Mouse (Mus musculus): ENCODE results near the gene Snx10. TPM values are rescaled to one million over a fixed set of nuclear protein-coding genes. Genes with fewer than 3 reads are reported as not detected.

The Snx10 gene
- polyA plus RNA-seq, 1 experiment: 4.3 TPM

DNA sequence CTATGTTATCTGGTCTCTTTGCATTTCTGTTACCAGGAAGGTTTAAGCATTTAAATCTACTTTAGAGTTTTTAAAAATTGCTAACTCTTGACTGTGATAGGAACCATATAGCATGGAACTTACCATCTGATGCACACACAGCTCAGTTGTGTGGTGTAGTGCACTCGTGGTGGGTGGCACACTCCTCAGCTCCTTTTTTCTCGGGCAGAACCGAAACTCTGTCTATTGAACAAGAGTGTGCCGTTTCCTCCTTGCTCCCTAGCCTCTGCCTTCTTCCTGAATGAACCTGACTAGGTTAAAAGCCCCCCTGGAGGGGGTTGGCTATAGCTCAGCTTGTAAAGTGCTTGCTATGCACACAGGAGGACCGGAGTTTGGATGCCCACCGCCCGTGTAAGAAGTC lies 32.9 kb downstream of the Snx10 start:
- TF ChIP-seq POLR2A (IDR thresholded peaks at IDR 0.05; ENCODE audit: control insufficient read depth, extremely low read depth, insufficient read depth, low read length, poor library complexity) (no peak), CTCF (IDR thresholded peaks at IDR 0.05; ENCODE audit: borderline replicate concordance, control insufficient read depth, extremely low read depth, insufficient read depth, low read length, poor library complexity) (no peak)
- Histone ChIP-seq H3K4me1 (replicated peaks; ENCODE audit: control insufficient read depth, insufficient read depth, low read length) (no peaks in the 10 kb centered on the region), H3K27me3 (ENCODE audit: control insufficient read depth, insufficient read depth, low read length) (no peaks in the 10 kb centered on the region), H3K4me3 (ENCODE audit: control insufficient read depth, insufficient read depth, low read length) (no peak overlapping the region), H3K36me3 (ENCODE audit: control insufficient read depth, insufficient read depth, low read length) (no peaks in the 10 kb centered on the region), H3K27ac (ENCODE audit: control insufficient read depth, insufficient read depth, low read length) (no peak overlapping the region)
- 84% methylated on average over 7 of the region's 7 CpGs for WGBS
- no peak for DNase-seq

DNA sequence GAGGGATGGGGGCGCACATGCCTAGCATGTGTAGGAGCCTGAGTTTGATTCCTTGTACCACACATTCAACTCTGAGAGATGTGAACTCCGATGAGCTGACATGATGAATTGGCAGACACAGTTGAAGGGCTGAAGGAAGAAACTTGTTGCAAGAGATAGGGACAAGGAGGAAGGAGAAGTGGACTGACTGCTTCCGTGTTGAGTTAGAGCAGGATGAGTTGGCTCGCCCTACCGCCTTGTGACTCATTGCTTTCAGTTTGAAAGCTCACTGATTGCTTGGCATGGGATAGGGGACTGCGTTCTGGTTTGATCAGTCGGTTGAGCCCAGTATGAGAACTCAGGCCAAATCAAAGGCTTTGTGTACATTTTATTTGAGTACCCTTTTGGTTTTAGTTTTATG lies 34.6 kb downstream of the Snx10 start:
- Histone ChIP-seq H3K36me3 (ENCODE audit: control insufficient read depth, insufficient read depth, low read length) (no peaks in the 10 kb centered on the region), H3K27ac (ENCODE audit: control insufficient read depth, insufficient read depth, low read length) (no peak overlapping the region), H3K27me3 (ENCODE audit: control insufficient read depth, insufficient read depth, low read length) (no peaks in the 10 kb centered on the region), H3K4me3 (ENCODE audit: control insufficient read depth, insufficient read depth, low read length) (no peak overlapping the region), H3K4me1 (replicated peaks; ENCODE audit: control insufficient read depth, insufficient read depth, low read length) (no peaks in the 10 kb centered on the region)
- no peak for DNase-seq
- WGBS: 60% methylated on average over 7 of the region's 7 CpGs
- no peak for TF ChIP-seq POLR2A (IDR thresholded peaks at IDR 0.05; ENCODE audit: control insufficient read depth, extremely low read depth, insufficient read depth, low read length, poor library complexity)
- no peak for TF ChIP-seq CTCF (IDR thresholded peaks at IDR 0.05; ENCODE audit: borderline replicate concordance, control insufficient read depth, extremely low read depth, insufficient read depth, low read length, poor library complexity)

DNA sequence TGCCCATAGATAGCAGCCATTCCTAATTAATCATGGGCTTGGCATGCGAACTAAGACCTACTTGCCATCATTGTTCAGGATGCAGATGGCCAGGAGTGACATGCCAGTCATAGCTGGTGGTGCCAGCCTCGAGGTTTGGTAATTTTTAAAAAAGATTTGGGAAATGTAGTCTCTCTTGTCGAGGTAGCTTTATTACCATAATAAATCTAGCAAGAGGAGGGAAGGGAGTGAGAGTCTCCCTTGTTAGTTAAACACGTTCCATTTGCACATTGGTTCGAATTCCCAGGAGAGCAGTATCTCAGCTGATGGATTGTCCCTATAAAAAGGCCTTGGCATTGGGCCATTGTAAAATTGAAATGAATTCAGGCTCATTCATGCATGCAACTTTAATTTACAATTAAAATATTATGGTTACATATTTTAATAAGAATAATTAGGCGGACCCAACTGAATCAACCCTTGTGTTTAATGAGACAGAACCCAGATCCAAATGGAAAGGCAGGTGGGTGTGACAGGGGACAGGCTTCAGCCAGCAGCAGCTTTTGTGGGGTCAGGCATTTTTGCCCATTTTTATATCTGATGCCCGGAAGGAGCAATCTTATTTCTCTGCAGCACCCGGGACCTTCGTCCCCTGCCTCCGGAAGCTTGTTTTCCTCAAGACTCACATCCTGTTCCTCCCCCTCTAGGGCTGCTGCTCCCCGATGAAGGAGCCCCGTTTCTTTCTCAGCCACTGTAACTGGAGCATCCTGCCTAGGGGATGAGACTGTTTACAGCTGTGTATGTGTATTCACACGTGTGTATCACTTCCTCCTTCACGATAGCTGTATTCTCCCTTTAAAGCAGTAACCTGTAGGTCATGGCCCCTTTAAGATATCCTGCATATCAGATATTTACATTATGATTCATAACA lies 43.3 kb downstream of the Snx10 start:
- no peaks in the 10 kb centered on the region for H3K27me3 ChIP-seq (ENCODE audit: control insufficient read depth, insufficient read depth, low read length)
- DNase-seq: no peak
- no peaks in the 10 kb centered on the region for H3K4me1 ChIP-seq (replicated peaks; ENCODE audit: control insufficient read depth, insufficient read depth, low read length)
- WGBS: 71% methylated on average over 14 of the region's 14 CpGs
- H3K27ac ChIP-seq (ENCODE audit: control insufficient read depth, insufficient read depth, low read length): no peak overlapping the region
- no peaks in the 10 kb centered on the region for H3K36me3 ChIP-seq (ENCODE audit: control insufficient read depth, insufficient read depth, low read length)
- TF ChIP-seq POLR2A (IDR thresholded peaks at IDR 0.05; ENCODE audit: control insufficient read depth, extremely low read depth, insufficient read depth, low read length, poor library complexity) (no peak), CTCF (IDR thresholded peaks at IDR 0.05; ENCODE audit: borderline replicate concordance, control insufficient read depth, extremely low read depth, insufficient read depth, low read length, poor library complexity) (no peak)
- no peak overlapping the region for H3K4me3 ChIP-seq (ENCODE audit: control insufficient read depth, insufficient read depth, low read length)

DNA sequence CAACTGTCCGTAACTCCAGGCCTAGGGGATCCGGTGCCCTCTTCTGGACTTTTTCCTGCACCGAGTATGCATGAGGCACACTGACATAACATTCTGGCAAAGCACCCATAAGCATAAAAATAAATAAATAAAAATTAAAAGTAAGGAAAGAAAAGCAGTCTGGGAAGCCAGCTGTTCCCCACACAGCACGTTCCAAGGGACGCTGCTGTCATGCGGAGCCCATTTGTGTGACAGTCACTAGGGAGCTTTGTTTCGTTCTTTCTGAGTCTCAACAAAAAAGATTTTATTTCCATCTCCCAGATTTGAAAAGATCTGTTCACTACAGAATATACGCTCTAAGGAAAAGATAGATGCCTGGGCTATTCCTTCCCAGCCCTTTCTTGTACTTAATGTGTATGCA lies 45.4 kb downstream of the Snx10 start:
- DNase-seq: no peak
- Histone ChIP-seq H3K4me3 (ENCODE audit: control insufficient read depth, insufficient read depth, low read length) (no peak overlapping the region), H3K27me3 (ENCODE audit: control insufficient read depth, insufficient read depth, low read length) (no peaks in the 10 kb centered on the region), H3K27ac (ENCODE audit: control insufficient read depth, insufficient read depth, low read length) (no peak overlapping the region), H3K36me3 (ENCODE audit: control insufficient read depth, insufficient read depth, low read length) (no peaks in the 10 kb centered on the region), H3K4me1 (replicated peaks; ENCODE audit: control insufficient read depth, insufficient read depth, low read length) (no peaks in the 10 kb centered on the region)
- WGBS: 98% methylated on average over 8 of the region's 8 CpGs
- TF ChIP-seq CTCF (IDR thresholded peaks at IDR 0.05; ENCODE audit: borderline replicate concordance, control insufficient read depth, extremely low read depth, insufficient read depth, low read length, poor library complexity): no peak
- no peak for TF ChIP-seq POLR2A (IDR thresholded peaks at IDR 0.05; ENCODE audit: control insufficient read depth, extremely low read depth, insufficient read depth, low read length, poor library complexity)

DNA sequence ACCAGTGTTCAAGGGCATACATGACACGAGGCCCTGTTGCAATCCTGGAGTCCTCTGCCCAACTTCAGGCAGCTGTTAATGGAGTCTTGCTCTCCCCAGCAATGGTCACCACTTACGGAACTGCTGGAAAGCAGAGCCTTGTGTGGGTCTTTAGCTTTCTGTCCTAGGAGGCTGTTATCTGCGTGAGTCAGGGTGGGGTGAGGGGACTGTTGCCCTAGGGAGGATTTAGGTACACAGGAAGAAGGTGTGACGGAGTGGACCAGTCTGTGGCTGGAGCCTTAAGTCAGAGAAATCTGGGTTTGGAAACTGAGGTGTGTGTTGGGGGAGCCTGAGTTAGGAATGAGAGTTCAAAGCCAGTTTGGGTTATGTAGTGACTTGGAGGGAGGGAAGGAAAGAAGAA lies 49.4 kb downstream of the Snx10 start:
- Histone ChIP-seq H3K27ac (ENCODE audit: control insufficient read depth, insufficient read depth, low read length) (no peak overlapping the region), H3K27me3 (ENCODE audit: control insufficient read depth, insufficient read depth, low read length) (no peaks in the 10 kb centered on the region), H3K4me1 (replicated peaks; ENCODE audit: control insufficient read depth, insufficient read depth, low read length) (0 out of 2 replicates have a peak, but pooled peaks cover 3% of the 10 kb centered on the region), H3K36me3 (ENCODE audit: control insufficient read depth, insufficient read depth, low read length) (no peaks in the 10 kb centered on the region), H3K4me3 (ENCODE audit: control insufficient read depth, insufficient read depth, low read length) (no peak overlapping the region)
- TF ChIP-seq POLR2A (IDR thresholded peaks at IDR 0.05; ENCODE audit: control insufficient read depth, extremely low read depth, insufficient read depth, low read length, poor library complexity) (no peak), CTCF (IDR thresholded peaks at IDR 0.05; ENCODE audit: borderline replicate concordance, control insufficient read depth, extremely low read depth, insufficient read depth, low read length, poor library complexity) (no peak)
- no peak for DNase-seq
- 94% methylated on average over 4 of the region's 4 CpGs for WGBS

DNA sequence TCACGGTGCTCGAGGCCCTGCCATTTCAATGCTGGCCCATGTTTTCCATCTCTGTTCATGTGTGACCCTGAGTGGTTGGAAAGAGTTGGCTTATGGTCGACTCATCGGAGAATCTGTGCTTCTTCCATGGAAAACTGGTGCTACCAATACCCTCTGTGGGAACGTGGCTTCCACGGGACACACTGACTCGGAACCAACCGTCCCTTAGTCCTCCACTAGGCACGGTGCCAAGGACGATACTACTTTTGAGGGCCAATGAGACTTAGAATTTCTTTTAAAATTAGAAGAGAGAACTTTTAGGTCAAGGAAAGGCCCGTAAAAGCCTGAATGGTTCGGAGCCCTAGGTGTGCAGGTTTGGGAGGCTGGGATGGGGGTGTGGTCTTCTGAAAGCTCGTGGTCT lies 50.4 kb downstream of the Snx10 start:
- TF ChIP-seq POLR2A (IDR thresholded peaks at IDR 0.05; ENCODE audit: control insufficient read depth, extremely low read depth, insufficient read depth, low read length, poor library complexity) (no peak), CTCF (IDR thresholded peaks at IDR 0.05; ENCODE audit: borderline replicate concordance, control insufficient read depth, extremely low read depth, insufficient read depth, low read length, poor library complexity) (no peak)
- no peak overlapping the region for H3K27ac ChIP-seq (ENCODE audit: control insufficient read depth, insufficient read depth, low read length)
- 97% methylated on average over 13 of the region's 13 CpGs for WGBS
- no peak overlapping the region for H3K4me3 ChIP-seq (ENCODE audit: control insufficient read depth, insufficient read depth, low read length)
- H3K27me3 ChIP-seq (ENCODE audit: control insufficient read depth, insufficient read depth, low read length): no peaks in the 10 kb centered on the region
- DNase-seq: no peak
- 0 out of 2 replicates have a peak, but pooled peaks cover 3% of the 10 kb centered on the region for H3K4me1 ChIP-seq (replicated peaks; ENCODE audit: control insufficient read depth, insufficient read depth, low read length)
- H3K36me3 ChIP-seq (ENCODE audit: control insufficient read depth, insufficient read depth, low read length): no peaks in the 10 kb centered on the region

Measured in thymus, adult 2 months (tissue).